Mouse (Mus musculus) kidney, adult 9 months (tissue): ENCODE results near the gene Sat1.

Experiments used
- DNase-seq: peaks from one replicate; pipeline ENCODE4 v3.0.0; 2022

Gene Sat1

GRCm38 (mm10) chrX:155163553-155163952, 52.7 kb downstream of the Sat1 start:
- DNase-seq, result no peak
